Mouse (Mus musculus) MEL (cell line): ENCODE measurements around the gene Ntn1. TPM values are rescaled to one million over a fixed set of nuclear protein-coding genes. Genes with fewer than 3 reads are reported as not detected.

Source experiments
- DNase-seq: peaks from one replicate; pipeline ENCODE4 v3.0.0; 2011; ENCODE audit warnings: low read depth, low spot score
- H3K27ac ChIP-seq: 2 replicates; pipeline ENCODE4 v1.5.1; 2012; ENCODE audit warnings: low read depth, mild to moderate bottlenecking, control low read depth, low read length, moderate library complexity; ENCODE audit not compliant: control insufficient read depth
- H3K27me3 ChIP-seq, 2 experiments: fragments of 150-350 bp in 1 of 2; sonication (generic) in 1 of 2; 2 replicates each; pipeline ENCODE4 v1.6.1; 2012; ENCODE audit warnings: low read length in 2 of 2, mild to moderate bottlenecking in 2 of 2, improper control_type of control experiment in 1 of 2, moderate library complexity in 1 of 2; ENCODE audit not compliant: insufficient read depth in 2 of 2, control insufficient read depth in 1 of 2
- H3K36me3 ChIP-seq, 2 experiments: 2 replicates each; pipeline ENCODE4 v1.6.1; 2012 to 2014; ENCODE audit warnings: low read length in 2 of 2, improper control_type of control experiment in 1 of 2, inconsistent platforms in 1 of 2, mild to moderate bottlenecking in 1 of 2; ENCODE audit not compliant: insufficient read depth in 2 of 2, control insufficient read depth in 1 of 2
- H3K4me1 ChIP-seq, 2 experiments: fragments of 150-350 bp in 1 of 2; sonication (generic) in 1 of 2; 2 replicates each; pipeline ENCODE4 v1.6.1; 2012; ENCODE audit warnings: low read length in 2 of 2, improper control_type of control experiment in 1 of 2, mild to moderate bottlenecking in 1 of 2; ENCODE audit not compliant: insufficient read depth in 2 of 2, control insufficient read depth in 1 of 2
- H3K4me3 ChIP-seq, 2 experiments: fragments of 150-350 bp in 1 of 2; sonication (generic) in 1 of 2; 2 replicates each; pipeline ENCODE4 v1.5.1; 2012; ENCODE audit warnings: low read depth in 2 of 2, low read length in 2 of 2, mild to moderate bottlenecking in 2 of 2, moderate library complexity in 2 of 2, control low read depth in 1 of 2, improper control_type of control experiment in 1 of 2; ENCODE audit not compliant: control insufficient read depth in 1 of 2, insufficient read depth in 1 of 2
- H3K79me2 ChIP-seq: 2 replicates; pipeline ENCODE4 v1.6.1; 2012; ENCODE audit warnings: mild to moderate bottlenecking, low read length, moderate library complexity; ENCODE audit not compliant: control insufficient read depth, poor library complexity, insufficient read depth
- H3K9ac ChIP-seq: 2 replicates; pipeline ENCODE4 v1.6.1; 2012; ENCODE audit warnings: low read depth, mild to moderate bottlenecking, control low read depth, low read length, moderate library complexity; ENCODE audit not compliant: control insufficient read depth, poor library complexity, severe bottlenecking
- H3K9me3 ChIP-seq: fragments of 150-350 bp; sonication (generic); replicated peaks from 2 replicates; pipeline ENCODE4 v1.6.1; 2012; ENCODE audit warnings: mild to moderate bottlenecking, low read length, improper control_type of control experiment, moderate library complexity; ENCODE audit not compliant: insufficient read depth
- CHD2 ChIP-seq: IDR thresholded peaks from 2 replicates; pipeline ENCODE4 v1.6.1; 2011; ENCODE audit warnings: low read length, improper control_type of control experiment
- CTCF ChIP-seq, 3 experiments: IDR thresholded peaks in 2 of 3; conservative IDR thresholded peaks in 1 of 3; 2 replicates each; pipeline ENCODE4 v1.5.1; 2011 to 2012; ENCODE audit warnings: low read length in 3 of 3, low read depth in 2 of 3, mild to moderate bottlenecking in 2 of 3, improper control_type of control experiment in 1 of 3, inconsistent platforms in 1 of 3, mixed read lengths in 1 of 3, moderate library complexity in 1 of 3; ENCODE audit not compliant: control insufficient read depth in 1 of 3, insufficient read depth in 1 of 3, poor library complexity in 1 of 3, severe bottlenecking in 1 of 3
- E2F4 ChIP-seq: IDR thresholded peaks from 2 replicates; pipeline ENCODE4 v1.6.1; 2011; ENCODE audit warnings: low read depth, low read length, improper control_type of control experiment, borderline replicate concordance
- ELF1 ChIP-seq: IDR thresholded peaks from 2 replicates; pipeline ENCODE4 v1.6.1; 2014; ENCODE audit warnings: low read depth, mild to moderate bottlenecking, inconsistent platforms, low read length, improper control_type of control experiment, moderate library complexity
- EP300 ChIP-seq, 2 experiments: IDR thresholded peaks; 2 replicates each; pipeline ENCODE4 v1.6.1; 2011; ENCODE audit warnings: improper control_type of control experiment in 2 of 2, low read length in 2 of 2, low read depth in 1 of 2, mild to moderate bottlenecking in 1 of 2
- GATA1 ChIP-seq: IDR thresholded peaks from 2 replicates; pipeline ENCODE4 v1.6.1; 2011; ENCODE audit warnings: low read depth, low read length, improper control_type of control experiment
- JUND ChIP-seq: IDR thresholded peaks from 2 replicates; pipeline ENCODE4 v1.6.1; 2011; ENCODE audit warnings: low read depth, mild to moderate bottlenecking, improper control_type of control experiment, low read length
- MAFK ChIP-seq: IDR thresholded peaks from 2 replicates; pipeline ENCODE4 v1.6.1; 2011; ENCODE audit warnings: low read depth, mild to moderate bottlenecking, low read length, improper control_type of control experiment, borderline replicate concordance
- MAX ChIP-seq: IDR thresholded peaks from 2 replicates; pipeline ENCODE4 v1.6.1; 2011; ENCODE audit warnings: low read length, improper control_type of control experiment
- MXI1 ChIP-seq: IDR thresholded peaks from 2 replicates; pipeline ENCODE4 v1.6.1; 2011; ENCODE audit warnings: mild to moderate bottlenecking, low read depth, low read length, improper control_type of control experiment
- POLR2AphosphoS5 ChIP-seq: IDR thresholded peaks from 2 replicates; pipeline ENCODE4 v1.6.1; 2012; ENCODE audit warnings: low read depth, borderline replicate concordance, mild to moderate bottlenecking, inconsistent platforms, low read length, moderate library complexity, mixed read lengths
- RAD21 ChIP-seq: IDR thresholded peaks from 2 replicates; pipeline ENCODE4 v1.6.1; 2011; ENCODE audit warnings: mild to moderate bottlenecking, low read depth, low read length, improper control_type of control experiment
- RCOR1 ChIP-seq: IDR thresholded peaks from 2 replicates; pipeline ENCODE4 v1.6.1; 2012; ENCODE audit warnings: low read depth, mild to moderate bottlenecking, inconsistent platforms, low read length, improper control_type of control experiment
- TAL1 ChIP-seq: IDR thresholded peaks from 2 replicates; pipeline ENCODE4 v1.6.1; 2012; ENCODE audit warnings: mild to moderate bottlenecking, inconsistent platforms, low read length, moderate library complexity, mixed read lengths
- UBTF ChIP-seq: IDR thresholded peaks from 2 replicates; pipeline ENCODE4 v1.6.1; 2012; ENCODE audit warnings: low read depth, mild to moderate bottlenecking, inconsistent platforms, low read length, improper control_type of control experiment, moderate library complexity, borderline replicate concordance; ENCODE audit not compliant: insufficient read depth
- USF2 ChIP-seq, 2 experiments: IDR thresholded peaks; 2 replicates each; pipeline ENCODE4 v1.6.1; 2011 to 2012; ENCODE audit warnings: improper control_type of control experiment in 2 of 2, low read length in 2 of 2, borderline replicate concordance in 1 of 2, inconsistent platforms in 1 of 2, low read depth in 1 of 2, mild to moderate bottlenecking in 1 of 2; ENCODE audit not compliant: insufficient read depth in 1 of 2
- ZMIZ1 ChIP-seq: IDR thresholded peaks from 2 replicates; pipeline ENCODE4 v1.6.1; 2012; ENCODE audit warnings: low read depth, mild to moderate bottlenecking, inconsistent platforms, low read length, improper control_type of control experiment, moderate library complexity
- polyA plus RNA-seq, 2 experiments: library from polyadenylated mRNA; stranded (reverse) in 1 of 2; unstranded in 1 of 2; fragments of >175 nt in 1 of 2; fragments of >200 nt in 1 of 2; gene quantifications; 2 replicates each; pipeline versions ENCODE4 v1.2.1 to v1.2.4; 2012; ENCODE audit warnings: low replicate concordance in 2 of 2, low read depth in 1 of 2; ENCODE audit not compliant: insufficient read length in 2 of 2, insufficient read depth in 1 of 2, missing spikeins in 1 of 2
- total RNA-seq: library from RNA; depleted of rRNA; stranded (reverse); fragments of 300-350 nt; gene quantifications from 2 replicates; pipeline ENCODE4 v1.2.3, GENCODE M21; 2012

Gene Ntn1
- total and polyA plus RNA-seq, 3 experiments = not detected

- no peaks in the 10 kb centered on the region for H3K4me1 ChIP-seq
- H3K27ac ChIP-seq = no peak overlapping the region
- H3K4me3 ChIP-seq = no peak overlapping the region
- DNase-seq = no peak
- no peaks in the 10 kb centered on the region for H3K36me3 ChIP-seq
- H3K9me3 ChIP-seq = no peaks in the 10 kb centered on the region
- no peak for TF ChIP-seq ELF1
- TF ChIP-seq RAD21 = no peak
- no peak for TF ChIP-seq RCOR1
- TF ChIP-seq MAX = no peak
- TF ChIP-seq E2F4 = no peak
- no peak for TF ChIP-seq MAFK
- no peak for TF ChIP-seq TAL1
- no peak for TF ChIP-seq ZMIZ1
- no peaks in the 10 kb centered on the region for H3K79me2 ChIP-seq
- no peak overlapping the region for H3K9ac ChIP-seq
- H3K27me3 ChIP-seq = no peaks in the 10 kb centered on the region
Observed at GRCm38 (mm10) chr11:68195168-68195567, 205.5 kb downstream of the Ntn1 start.

DNA sequence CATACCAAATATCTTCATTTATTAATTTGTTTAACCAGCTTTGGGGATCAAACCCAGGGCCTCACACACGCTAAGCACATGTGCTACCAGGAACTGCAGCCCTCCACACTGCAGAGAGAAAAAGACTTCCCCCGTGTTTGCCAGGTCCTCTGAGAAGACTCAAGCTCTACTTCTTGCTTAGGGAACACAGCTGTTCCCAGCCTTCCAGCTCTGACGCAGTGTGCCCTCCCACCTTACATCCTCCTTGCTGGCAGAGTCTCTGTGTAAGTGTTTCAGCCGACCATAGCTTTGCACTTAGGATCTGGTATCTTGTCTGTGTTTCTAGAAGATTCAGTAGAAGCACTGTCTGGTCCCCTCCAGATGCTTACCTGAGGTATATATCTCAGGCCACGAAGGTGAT is 209.8 kb downstream of the Ntn1 start:
- Histone ChIP-seq H3K27me3 (no peaks in the 10 kb centered on the region), H3K4me1 (no peaks in the 10 kb centered on the region), H3K27ac (no peak overlapping the region), H3K9ac (no peak overlapping the region), H3K9me3 (no peaks in the 10 kb centered on the region), H3K79me2 (no peaks in the 10 kb centered on the region), H3K36me3 (no peaks in the 10 kb centered on the region), H3K4me3 (no peak overlapping the region)
- DNase-seq = no peak
- TF ChIP-seq MXI1 (no peak), POLR2AphosphoS5 (no peak), GATA1 (no peak), EP300 (IDR thresholded peaks at IDR 0.05; ENCODE audit: low read depth in 1 of 2, low read length in 2 of 2) (no peak), UBTF (no peak), CTCF (IDR thresholded peaks at IDR 0.05 in 2 of 3, conservative IDR thresholded peaks at IDR 0.05 in 1 of 3; ENCODE audit: control insufficient read depth in 1 of 3, insufficient read depth in 1 of 3, low read depth in 2 of 3, low read length in 3 of 3, poor library complexity in 1 of 3, severe bottlenecking in 1 of 3) (no peak), JUND (no peak), CHD2 (no peak), USF2 (IDR thresholded peaks at IDR 0.05; ENCODE audit: borderline replicate concordance in 1 of 2, insufficient read depth in 1 of 2, low read depth in 1 of 2, low read length in 2 of 2) (no peak)
